ENCODE assay signal across 8 mouse cellular contexts in genomic region chr10:20314797-20315196, GRCm38 (mm10). TPM values are rescaled to one million over a fixed set of nuclear protein-coding genes. Genes with fewer than 3 reads are reported as not detected.
DNase-seq lines count a peak whose midpoint lies in the region; ATAC-seq and TF ChIP-seq lines count a peak whose summit lies in the region.

No protein-coding gene starts in this region.

- no peaks in the 10 kb centered on the region; the same call in 1 of the 2 replicates for H3K36me3 ChIP-seq in forebrain, postnatal 0 days (ENCODE audit: insufficient read depth)
- peaks cover 20% of the 10 kb centered on the region for H3K36me3 ChIP-seq in forebrain, embryonic 12.5 days (replicated peaks)
- peaks cover 13% of the 10 kb centered on the region for H3K36me3 ChIP-seq in small intestine, adult 2 months (ENCODE audit: control insufficient read depth, insufficient read depth, low read length)

- no peaks in the 10 kb centered on the region for H3K9me3 ChIP-seq in forebrain, postnatal 0 days (ENCODE audit: low read length)
- no peaks in the 10 kb centered on the region for H3K9me3 ChIP-seq in forebrain, embryonic 12.5 days

- H3K4me2 ChIP-seq in forebrain, postnatal 0 days (ENCODE audit: low read depth) = no peak overlapping the region
- H3K4me2 ChIP-seq in forebrain, embryonic 12.5 days = no peak overlapping the region

- peak; percentile 30 for TF ChIP-seq CTCF in forebrain, postnatal 0 days (IDR thresholded peaks at IDR 0.05; ENCODE audit: low read depth)
- 0 out of 2 replicates have a peak, but pooled peaks have one; percentile 2 for TF ChIP-seq CTCF in cortical plate, adult 2 months (IDR thresholded peaks at IDR 0.05; ENCODE audit: extremely low read depth, insufficient read depth, low read length)
- TF ChIP-seq CTCF in small intestine, adult 2 months (IDR thresholded peaks at IDR 0.05; ENCODE audit: extremely low read depth, insufficient read length, insufficient replicate concordance, low read depth, low read length) = peak; percentile 37; the same call in 1 of the 2 replicates

- no peak for DNase-seq in forebrain, postnatal 0 days
- DNase-seq in right cerebral cortex, postnatal 14 days = peak; percentile 13
- DNase-seq in right cerebral cortex, postnatal 36 days (ENCODE audit: low spot score in 2 of 2) = no peak
- DNase-seq in gastrocnemius, postnatal 10 days = no peak
- DNase-seq in adrenal gland, adult 8-10 months = no peak

- no peaks in the 10 kb centered on the region for H3K27me3 ChIP-seq in forebrain, postnatal 0 days (ENCODE audit: insufficient read depth, low read length)
- no peaks in the 10 kb centered on the region for H3K27me3 ChIP-seq in forebrain, embryonic 12.5 days
- no peaks in the 10 kb centered on the region for H3K27me3 ChIP-seq in small intestine, adult 2 months (ENCODE audit: control insufficient read depth, insufficient read depth, low read length)

- no peak overlapping the region for H3K27ac ChIP-seq in forebrain, postnatal 0 days (ENCODE audit: low read depth, low read length)
- H3K27ac ChIP-seq in forebrain, embryonic 12.5 days = no peak overlapping the region
- H3K27ac ChIP-seq in cortical plate, adult 2 months (ENCODE audit: insufficient read depth, low read length) = no peak overlapping the region
- no peak overlapping the region for H3K27ac ChIP-seq in small intestine, adult 2 months (ENCODE audit: insufficient read depth, low read depth, low read length)

- no peak overlapping the region for H3K9ac ChIP-seq in forebrain, postnatal 0 days
- H3K9ac ChIP-seq in forebrain, embryonic 12.5 days = no peak overlapping the region

- no peak overlapping the region for H3K4me3 ChIP-seq in forebrain, postnatal 0 days (ENCODE audit: low read depth, low read length)
- H3K4me3 ChIP-seq in forebrain, embryonic 12.5 days (replicated peaks) = no peak overlapping the region
- no peak overlapping the region for H3K4me3 ChIP-seq in cortical plate, adult 2 months (ENCODE audit: insufficient read depth, low read length)
- no peak overlapping the region for H3K4me3 ChIP-seq in small intestine, adult 2 months (ENCODE audit: low read depth, low read length)

- peaks cover 20% of the 10 kb centered on the region for H3K4me1 ChIP-seq in forebrain, postnatal 0 days (ENCODE audit: insufficient read depth)
- H3K4me1 ChIP-seq in forebrain, embryonic 12.5 days = peaks cover 19% of the 10 kb centered on the region
- peaks cover 3% of the 10 kb centered on the region; the same call in 1 of the 2 replicates for H3K4me1 ChIP-seq in cortical plate, adult 2 months (ENCODE audit: control insufficient read depth, insufficient read depth, low read length)
- H3K4me1 ChIP-seq in small intestine, adult 2 months (ENCODE audit: control insufficient read depth, insufficient read depth, insufficient read length, low read length) = peaks cover 11% of the 10 kb centered on the region; the same call in 1 of the 2 replicates

- TF ChIP-seq POLR2A in cortical plate, adult 2 months (IDR thresholded peaks at IDR 0.05; ENCODE audit: extremely low read depth, insufficient read depth, low read length) = no peak
- TF ChIP-seq POLR2A in small intestine, adult 2 months (IDR thresholded peaks at IDR 0.05; ENCODE audit: low read depth, low read length) = no peak

- ATAC-seq in forebrain, postnatal 0 days = no peak
- ATAC-seq in forebrain, embryonic 12.5 days (ENCODE audit: low FRiP score) = no peak

- 67% methylated on average over 2 of the region's 2 CpGs for WGBS in forebrain, postnatal 0 days
- WGBS in forebrain, embryonic 12.5 days = 65% methylated on average over 2 of the region's 2 CpGs
- WGBS in small intestine, adult 2 months = 39% methylated on average over 2 of the region's 2 CpGs

RNA-seq across cellular contexts. Expression of gene Bclaf1, which starts 2.5 kb away (rescaled TPM):
- total RNA-seq in forebrain, postnatal 0 days (2014; rRNA removed) = 141 and 178 TPM in 2 replicates
- 79.5 and 101 TPM in 2 replicates for polyA plus RNA-seq in forebrain, postnatal 0 days (2015; fragmentation: Nextera tagmentation; extraction: Ambion mirVana)
- polyA plus RNA-seq in forebrain, embryonic 12.5 days (2016; fragmentation: Nextera tagmentation; extraction: Ambion mirVana) = 178 and 187 TPM in 2 replicates
- 68.7 and 71.4 TPM in 2 replicates for polyA plus RNA-seq in cortical plate, adult 2 months (2012; rRNA removed)
- polyA plus RNA-seq in small intestine, adult 2 months (2012; rRNA removed) = 1.6 and 4.1 TPM in 2 replicates
- total RNA-seq in gastrocnemius, postnatal 10 days (2021) = 10 to 100 TPM; 64.1 to 75.1 TPM
- 100 to 1,000 TPM in 3 of 4 experiments, 10 to 100 TPM in 1; 99.7 to 159 (median 118) TPM for total RNA-seq in adrenal gland, adult 8-10 months (2022)

RNA-seq across cellular contexts. Expression of gene Mtfr2, which starts 32.8 kb away (rescaled TPM):
- 0.38 and 0.57 TPM in 2 replicates for total RNA-seq in forebrain, postnatal 0 days (2014; rRNA removed)
- polyA plus RNA-seq in forebrain, postnatal 0 days (2015; fragmentation: Nextera tagmentation; extraction: Ambion mirVana) = 0.14 and 0.47 TPM in 2 replicates
- polyA plus RNA-seq in forebrain, embryonic 12.5 days (2016; fragmentation: Nextera tagmentation; extraction: Ambion mirVana) = 2.4 and 3.6 TPM in 2 replicates
- 0.76 and 0.79 TPM in 2 replicates for polyA plus RNA-seq in cortical plate, adult 2 months (2012; rRNA removed)
- polyA plus RNA-seq in small intestine, adult 2 months (2012; rRNA removed) = 0.52 and 0.68 TPM in 2 replicates
- 1 to 10 TPM; 1.2 to 1.5 TPM for total RNA-seq in gastrocnemius, postnatal 10 days (2021)
- total RNA-seq in adrenal gland, adult 8-10 months (2022) = 1 to 10 TPM in 1 of 4 experiments, under 1 TPM in 3; 0.24 to 1.0 (median 0.52) TPM

Comparison
In these comparisons a context has a peak if more than half of its experiments do, and no peak if none do; other contexts are left out.
1. RNA of gene Bclaf1, which starts 2.5 kb away (polyA plus RNA-seq): 178 to 187 TPM in forebrain, embryonic 12.5 days, 79.5 to 101 TPM in forebrain, postnatal 0 days and 68.7 to 71.4 TPM in cortical plate, adult 2 months; 1.6 to 4.1 TPM in small intestine, adult 2 months; every median in the first group is over 10 times any median in the second.
2. Peak in every context shown above with its lines, with median percentiles within 50 percentile points of each other: CTCF ChIP-seq.